Mouse (Mus musculus) left cerebral cortex, adult 2 months (tissue): ENCODE results near the gene Gamt. TPM values are rescaled to one million over a fixed set of nuclear protein-coding genes. Genes with fewer than 3 reads are reported as not detected.

ENCODE experiments used
- DNase-seq, 2 experiments: peaks; one replicate each; pipeline ENCODE4 v3.0.0; 2021 to 2022; ENCODE audit warnings: low spot score in 2 of 2, mixed read lengths in 1 of 2; ENCODE audit errors: extremely low spot score in 1 of 2
- H3K27ac ChIP-seq: fragments of 200-600 bp; 2 replicates; pipeline ENCODE4 v1.8.1; 2022
- H3K4me3 ChIP-seq: fragments of 200-600 bp; 2 replicates; pipeline ENCODE4 v1.8.1; 2022
- CTCF ChIP-seq: fragments of 200-600 bp; IDR thresholded peaks from 2 replicates; pipeline ENCODE4 v1.8.1; 2022; ENCODE audit warnings: antibody characterized with exemption, mild to moderate bottlenecking, moderate library complexity
- intact Hi-C: fragments of 180-260 bp; cut with DNase I; formaldehyde crosslinking; loops from one replicate; pipeline ENCODE4 v1.15.1; 2025
- microRNA-seq, 2 experiments: library from miRNA; unstranded; fragments of <30 nt; microRNA quantifications; one replicate each; pipeline ENCODE4 v1.2.0; 2021
- total RNA-seq, 2 experiments: library from RNA; stranded (reverse); gene quantifications; 2 replicates each; pipeline ENCODE4 v1.2.3; 2021

Gene Gamt
- total RNA-seq, 2 experiments from 2014 or later: 16.6 to 23.3 TPM

DNA sequence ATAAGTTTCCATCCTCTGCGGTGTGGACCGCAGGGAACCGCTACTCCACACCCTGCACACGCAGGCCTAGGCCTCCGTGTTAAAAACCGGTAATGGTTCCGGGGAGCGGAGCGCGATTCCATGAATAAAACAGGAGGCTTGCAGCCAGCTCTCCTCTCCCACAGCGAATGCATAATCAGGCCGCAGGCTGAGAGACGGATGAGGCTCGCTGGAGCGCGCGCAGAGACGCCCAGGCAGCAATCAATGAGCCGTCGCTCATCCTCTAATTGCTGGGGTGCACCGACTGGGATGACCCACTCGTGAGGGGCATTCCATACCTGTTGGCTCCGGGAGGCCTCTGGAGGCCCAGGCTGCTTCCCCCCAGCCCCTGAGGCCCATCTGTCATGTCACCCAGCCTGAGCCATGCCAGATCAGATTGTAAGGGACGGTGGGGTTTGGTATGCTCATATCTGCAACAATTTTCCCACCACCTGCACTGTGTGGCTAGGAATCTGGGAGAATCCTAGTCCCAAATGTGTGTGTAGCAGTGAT, 51.9 kb downstream of the Gamt start:
- peak in 1 of 2 experiments; percentile 43 for DNase-seq
- TF ChIP-seq CTCF: no peak
- intact Hi-C loops: no loop called here
- Histone ChIP-seq H3K27ac (peak overlapping the region; percentile 48; the same call in 1 of the 2 replicates), H3K4me3 (no peak overlapping the region)

GRCm38 (mm10) chr10:80208248-80208647, 52.6 kb downstream of the Gamt start:
- Histone ChIP-seq H3K27ac (no peak overlapping the region), H3K4me3 (no peak overlapping the region)
- DNase-seq: no peak
- no peak for TF ChIP-seq CTCF
- intact Hi-C loops: no loop called here

Small RNA genes lying within 50 kb of the gene (microRNA-seq; reads per million reads assigned to microRNA genes)
- gene Mir6911: 1.2 to 3.2 reads per million in 2 experiments

Other genes starting within 250 kb of the Gamt start
- gene Arhgap45, start 244.4 kb downstream of the Gamt start, total RNA-seq: 1 to 10 TPM; 3.5 TPM
- 10 to 100 TPM; 73.0 to 76.0 TPM for gene Polr2e, start 221.2 kb downstream of the Gamt start, total RNA-seq
- gene Gpx4, start 213.8 kb downstream of the Gamt start, total RNA-seq: 100 to 1,000 TPM; 494 to 526 TPM
- 10 to 100 TPM; 21.4 to 22.1 TPM for gene Sbno2, start 155.4 kb downstream of the Gamt start, total RNA-seq
- 100 to 1,000 TPM; 102 to 106 TPM for gene Stk11, start 145.2 kb downstream of the Gamt start, total RNA-seq
- 100 to 1,000 TPM; 356 to 366 TPM for gene Atp5d, start 122.4 kb downstream of the Gamt start, total RNA-seq
- 100 to 1,000 TPM; 431 to 456 TPM for gene Cbarp, start 120.2 kb downstream of the Gamt start, total RNA-seq
- gene Midn, start 112.7 kb downstream of the Gamt start, total RNA-seq: 100 to 1,000 TPM in 1 of 2 experiments, 10 to 100 TPM in 1; 80.7 to 127 TPM
- gene Cirbp, start 95.0 kb downstream of the Gamt start, total RNA-seq: 10 to 100 TPM; 75.8 to 93.0 TPM
- gene 1600002K03Rik, start 88.1 kb downstream of the Gamt start, total RNA-seq: 1 to 10 TPM; 6.0 to 8.1 TPM
- gene Efna2, start 81.5 kb downstream of the Gamt start, total RNA-seq: 1 to 10 TPM; 6.8 to 7.2 TPM
- gene Mum1, start 34.6 kb downstream of the Gamt start, total RNA-seq: 10 to 100 TPM; 37.8 to 43.3 TPM
- 100 to 1,000 TPM; 194 to 206 TPM for gene Ndufs7, start 11.9 kb downstream of the Gamt start, total RNA-seq
- gene Dazap1, start 474 bp upstream of the Gamt start, total RNA-seq: 10 to 100 TPM; 87.4 to 90.3 TPM
- 100 to 1,000 TPM; 816 to 913 TPM for gene Rps15, start 31.4 kb upstream of the Gamt start, total RNA-seq
- gene Apc2, start 35.0 kb upstream of the Gamt start, total RNA-seq: 100 to 1,000 TPM; 111 to 113 TPM
- gene 2310011J03Rik, start 59.5 kb upstream of the Gamt start, total RNA-seq: 10 to 100 TPM; 26.3 to 26.9 TPM
- gene Pcsk4, start 68.5 kb upstream of the Gamt start, total RNA-seq: 1 to 10 TPM; 4.0 to 5.4 TPM
- 10 to 100 TPM; 13.5 to 13.6 TPM for gene Reep6, start 68.9 kb upstream of the Gamt start, total RNA-seq
- 10 to 100 TPM in 1 of 2 experiments, 1 to 10 TPM in 1; 7.9 to 11.1 TPM for gene Adamtsl5, start 87.4 kb upstream of the Gamt start, total RNA-seq
- 10 to 100 TPM; 27.3 to 37.9 TPM for gene Plk5, start 95.4 kb upstream of the Gamt start, total RNA-seq
- 10 to 100 TPM; 19.2 to 20.6 TPM for gene Mex3d, start 126.6 kb upstream of the Gamt start, total RNA-seq
- 100 to 1,000 TPM; 139 to 150 TPM for gene Mbd3, start 138.5 kb upstream of the Gamt start, total RNA-seq
- gene Uqcr11, start 145.8 kb upstream of the Gamt start, total RNA-seq: 100 to 1,000 TPM; 373 to 394 TPM
- 10 to 100 TPM; 28.9 to 30.1 TPM for gene Tcf3, start 172.6 kb upstream of the Gamt start, total RNA-seq
- gene Onecut3, start 233.8 kb upstream of the Gamt start, total RNA-seq: not detected